Mouse (Mus musculus): ENCODE measurements around the gene Prl3a1. TPM values are rescaled to one million over a fixed set of nuclear protein-coding genes. Genes with fewer than 3 reads are reported as not detected.

The Prl3a1 gene
- total RNA-seq (2021): not detected
- long read RNA-seq, experiment 1: 0 reads
- long read RNA-seq, experiment 2: 0 reads

DNA sequence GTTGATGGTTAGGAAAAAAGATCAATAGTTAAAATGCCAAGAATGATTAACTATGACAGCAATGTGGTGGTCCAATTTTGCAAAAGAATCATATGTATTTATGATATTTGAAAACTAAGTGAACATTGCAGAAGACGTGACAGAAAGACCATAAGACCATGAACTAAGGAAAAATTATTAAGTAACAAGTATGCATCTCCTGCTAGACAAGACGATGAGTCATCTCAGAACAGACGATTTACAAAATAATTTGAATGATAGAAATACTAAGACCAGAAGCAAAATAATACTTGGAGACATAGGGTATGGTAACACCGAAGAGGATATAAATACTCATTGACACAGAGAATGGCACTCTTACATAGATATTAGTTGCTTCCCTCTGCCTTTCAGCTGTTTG, at the start of gene Prl3a1:
Gene Prl3a1, plus strand, starts transcription at position 301 of the 400 bp plus-strand sequence.
- no peak for DNase-seq (ENCODE audit: low spot score in 2 of 2)

DNA sequence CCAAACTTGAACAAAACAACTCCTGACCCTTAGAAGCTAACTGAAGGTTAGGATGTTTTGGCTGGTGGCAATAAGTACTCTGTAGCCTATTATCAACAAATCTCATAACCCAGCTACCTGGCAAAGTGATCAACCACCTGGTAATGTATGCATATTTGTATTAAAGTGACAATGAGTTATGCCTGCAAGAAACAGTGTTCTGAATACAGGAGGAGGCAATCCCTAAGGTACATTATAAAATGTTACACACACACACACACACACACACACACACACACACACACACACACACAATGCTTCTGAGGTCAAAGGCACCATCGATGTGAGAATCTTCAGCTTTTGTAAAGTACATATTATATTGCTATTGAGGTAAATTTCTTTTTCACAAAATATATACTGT, 17.7 kb upstream of the Prl3a1 start, which contains the start of gene Prl3b1:
Gene Prl3b1, plus strand, starts transcription at position 301 of the 400 bp plus-strand sequence.
- DNase-seq (ENCODE audit: low spot score in 2 of 2): no peak

DNA sequence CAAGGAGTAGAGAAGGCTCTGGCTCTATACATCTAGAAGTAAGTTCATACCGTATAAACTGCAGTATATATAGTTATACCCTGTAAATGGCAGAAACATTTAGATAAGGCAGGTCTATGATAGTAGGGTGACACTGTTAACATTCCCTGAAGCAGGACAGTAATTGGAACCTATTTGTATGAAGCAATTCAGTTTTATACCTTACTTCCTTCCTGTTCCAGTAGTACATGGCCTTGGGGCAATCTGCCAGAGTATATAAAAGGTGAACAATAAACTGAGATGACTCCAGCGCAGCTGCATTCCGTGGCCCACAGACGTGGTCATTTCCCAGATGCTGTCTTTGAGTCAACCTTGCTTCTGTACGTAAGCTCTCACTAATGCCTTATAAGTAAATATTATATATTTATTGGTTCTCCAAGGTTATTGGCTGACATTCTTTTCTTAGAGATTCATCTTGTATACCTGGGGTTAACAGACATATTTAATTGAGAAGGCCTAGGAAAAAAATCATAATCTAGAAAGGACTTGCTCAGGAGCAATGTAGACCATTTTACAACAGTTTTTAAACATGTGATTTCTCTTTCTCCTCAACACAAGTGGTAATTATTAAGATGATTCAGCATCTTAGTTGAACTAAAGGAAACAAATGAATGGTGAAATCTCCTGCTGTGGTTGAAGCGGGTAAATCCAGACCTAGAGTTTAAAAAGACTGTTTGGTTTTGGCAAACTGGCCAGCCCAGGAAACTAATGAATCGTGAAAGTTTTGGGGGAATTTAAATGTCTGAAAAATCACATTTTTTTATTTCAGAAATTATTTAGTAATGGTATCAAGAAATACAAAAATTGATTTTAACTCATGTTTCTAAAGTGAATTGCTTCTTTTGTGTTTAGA, 53.3 kb downstream of the Prl3a1 start, which contains the start of gene Prl6a1:
Gene Prl6a1, plus strand, starts transcription at position 294 of the 892 bp plus-strand sequence.
- DNase-seq (ENCODE audit: low spot score in 2 of 2): no peak

Other genes with a start within 250 kb of the Prl3a1 start
- not detected for gene Prl, start 201.9 kb upstream of the Prl3a1 start, total RNA-seq (2021)
- gene Prl3d1, start 165.2 kb upstream of the Prl3a1 start, total RNA-seq (2021): not detected
- gene Prl3d2, start 137.7 kb upstream of the Prl3a1 start, total RNA-seq (2021): not detected
- not detected for gene Prl3d3, start 102.6 kb upstream of the Prl3a1 start, total RNA-seq (2021)
- not detected for gene Prl3c1, start 62.8 kb upstream of the Prl3a1 start, total RNA-seq (2021)
- gene Prl3b1, start 17.6 kb upstream of the Prl3a1 start, total RNA-seq (2021): not detected
- gene Prl6a1, start 53.2 kb downstream of the Prl3a1 start, total RNA-seq (2021): not detected
- not detected for gene Prl8a2, start 86.2 kb downstream of the Prl3a1 start, total RNA-seq (2021)
- not detected for gene Prl2b1, start 131.4 kb downstream of the Prl3a1 start, total RNA-seq (2021)
- gene Prl8a6, start 179.3 kb downstream of the Prl3a1 start, total RNA-seq (2021): not detected